Mouse (Mus musculus) CD4-positive, CD25-positive, alpha-beta regulatory T cell, adult 2 months (primary cell): ENCODE measurements around the gene Rc3h1.
"Not testable (repeated sequence)": the region's sequence is repeated elsewhere in the genome, so short reads cannot be mapped to it uniquely, and the experiment has no call there.

Experiments used
- DNase-seq: peaks from one replicate; pipeline ENCODE4 v3.0.0-alpha.2; 2012; ENCODE audit warnings: low read depth, low spot score

The Rc3h1 gene

GRCm38 (mm10) chr1:160906057-160906557 is at the start of gene Rc3h1:
Gene Rc3h1 (plus strand): TSS chr1:160906418.
- peak; percentile 97 for DNase-seq

- no peak for DNase-seq
These were observed 48.1 kb upstream of the Rc3h1 start for GRCm38 (mm10) chr1:160858132-160858531.

- DNase-seq: not testable (repeated sequence)
These were observed 46.3 kb upstream of the Rc3h1 start for GRCm38 (mm10) chr1:160859874-160860273.

GRCm38 (mm10) chr1:160861142-160861541 is 45.1 kb upstream of the Rc3h1 start:
- no peak for DNase-seq

- DNase-seq: no peak
These were observed 44.6 kb upstream of the Rc3h1 start for GRCm38 (mm10) chr1:160861632-160862031.

GRCm38 (mm10) chr1:160863027-160863426 is 43.2 kb upstream of the Rc3h1 start:
- peak; percentile 80 for DNase-seq

- DNase-seq: no peak
These were observed 31.5 kb upstream of the Rc3h1 start for GRCm38 (mm10) chr1:160874757-160875156.

GRCm38 (mm10) chr1:160876968-160877367 is 29.2 kb upstream of the Rc3h1 start:
- DNase-seq: no peak

- DNase-seq: no peak
These were observed 27.7 kb upstream of the Rc3h1 start for GRCm38 (mm10) chr1:160878485-160878884.

- not testable (repeated sequence) for DNase-seq
These were observed 24.8 kb upstream of the Rc3h1 start for GRCm38 (mm10) chr1:160881378-160881777.

GRCm38 (mm10) chr1:160881968-160882367 is 24.2 kb upstream of the Rc3h1 start:
- no peak for DNase-seq

GRCm38 (mm10) chr1:160884273-160884672 is 21.9 kb upstream of the Rc3h1 start:
- no peak for DNase-seq

- DNase-seq: no peak
These were observed 21.2 kb upstream of the Rc3h1 start for GRCm38 (mm10) chr1:160884993-160885392.

- no peak for DNase-seq
These were observed 6.5 kb upstream of the Rc3h1 start for GRCm38 (mm10) chr1:160899701-160900100.

- DNase-seq: no peak
These were observed 2.2 kb upstream of the Rc3h1 start for GRCm38 (mm10) chr1:160904047-160904446.

- peak; percentile 57 for DNase-seq
These were observed 602 bp downstream of the Rc3h1 start for GRCm38 (mm10) chr1:160906558-160907481.

GRCm38 (mm10) chr1:160910176-160910575 is 4.0 kb downstream of the Rc3h1 start:
- no peak for DNase-seq

- no peak for DNase-seq
These were observed 4.6 kb downstream of the Rc3h1 start for GRCm38 (mm10) chr1:160910812-160911211.

- no peak for DNase-seq
These were observed 13.2 kb downstream of the Rc3h1 start for GRCm38 (mm10) chr1:160919383-160919782.

GRCm38 (mm10) chr1:160921938-160922337 is 15.7 kb downstream of the Rc3h1 start:
- DNase-seq: peak; percentile 44

GRCm38 (mm10) chr1:160931320-160931719 is 25.1 kb downstream of the Rc3h1 start:
- no peak for DNase-seq

- peak; percentile 58 for DNase-seq
These were observed 27.8 kb downstream of the Rc3h1 start for GRCm38 (mm10) chr1:160933896-160934482.

- DNase-seq: no peak
These were observed 29.3 kb downstream of the Rc3h1 start for GRCm38 (mm10) chr1:160935551-160935950.
